Mouse (Mus musculus): ENCODE measurements at regions not wholly inside any gene's neighbourhood (a gene's known extent, or its start where the extent isn't known, plus 50 kb on each side); places are given as distances from the start of the nearest gene placed in this dataset.

GRCm38 (mm10) chr2:168415140-168415539 is 133.6 kb upstream of the Kcng1 start:
- TF ChIP-seq POLR2A (IDR thresholded peaks at IDR 0.05; ENCODE audit: insufficient read length, low read depth) (no peak), E2F4 (IDR thresholded peaks at IDR 0.05; ENCODE audit: insufficient read depth) (no peak), POLR2AphosphoS2 (IDR thresholded peaks at IDR 0.05; ENCODE audit: insufficient read length, low read depth) (no peak), USF1 (IDR thresholded peaks at IDR 0.05; ENCODE audit: low read depth) (no peak), MYOG (IDR thresholded peaks at IDR 0.05; ENCODE audit: control insufficient read depth in 1 of 3, insufficient read depth in 1 of 3, insufficient read length in 2 of 3, low read depth in 2 of 3) (no peak), TCF3 (IDR thresholded peaks at IDR 0.05; ENCODE audit: insufficient read length, low read depth) (no peak), CEBPB (IDR thresholded peaks at IDR 0.05; ENCODE audit: insufficient read depth, poor library complexity, severe bottlenecking) (no peak), MAX (IDR thresholded peaks at IDR 0.05; ENCODE audit: low read depth) (no peak), MYOD1 (IDR thresholded peaks at IDR 0.05; ENCODE audit: control insufficient read depth in 1 of 3, insufficient read length in 2 of 3, low read depth in 2 of 3) (no peak), TCF12 (IDR thresholded peaks at IDR 0.05; ENCODE audit: insufficient read depth, poor library complexity, severe bottlenecking) (no peak), REST (IDR thresholded peaks at IDR 0.05; ENCODE audit: insufficient read depth, insufficient read length) (no peak), SRF (IDR thresholded peaks at IDR 0.05; ENCODE audit: control insufficient read depth, insufficient read length, low read depth) (no peak)
